Mouse (Mus musculus) heart, embryonic 13.5 days (tissue): ENCODE measurements around the gene Kcnn4. TPM values are rescaled to one million over a fixed set of nuclear protein-coding genes. Genes with fewer than 3 reads are reported as not detected.

Experiments used
- ATAC-seq: fragments of 200-750 bp; cut with Nextera tagmentation; 2 replicates; pipeline ENCODE4 v1.8.0; 2017; ENCODE audit warnings: moderate TSS enrichment; ENCODE audit not compliant: insufficient number of reproducible peaks, low FRiP score, low TSS enrichment; ENCODE audit errors: extremely low read depth
- H3K27ac ChIP-seq: fragments of 300-500 bp; sonication (generic); replicated peaks from 2 replicates; pipeline ENCODE4 v1.5.1; 2015; ENCODE audit warnings: moderate library complexity, mild to moderate bottlenecking, inconsistent platforms
- H3K27me3 ChIP-seq: fragments of 300-500 bp; sonication (generic); replicated peaks from 2 replicates; pipeline ENCODE4 v1.6.1; 2015; ENCODE audit warnings: mild to moderate bottlenecking, inconsistent platforms
- H3K36me3 ChIP-seq: fragments of 300-500 bp; sonication (generic); 2 replicates; pipeline ENCODE4 v1.6.1; 2015; ENCODE audit warnings: mild to moderate bottlenecking, inconsistent platforms
- H3K4me1 ChIP-seq: fragments of 300-500 bp; sonication (generic); 2 replicates; pipeline ENCODE4 v1.6.1; 2015; ENCODE audit warnings: inconsistent platforms
- H3K4me2 ChIP-seq: fragments of 300-500 bp; sonication (generic); 2 replicates; pipeline ENCODE4 v1.6.1; 2015; ENCODE audit warnings: inconsistent platforms, mild to moderate bottlenecking, moderate library complexity
- H3K4me3 ChIP-seq: fragments of 300-500 bp; sonication (generic); 2 replicates; pipeline ENCODE4 v1.5.1; 2015; ENCODE audit warnings: moderate library complexity, mild to moderate bottlenecking, inconsistent platforms
- H3K9ac ChIP-seq: fragments of 300-500 bp; sonication (generic); 2 replicates; pipeline ENCODE4 v1.6.1; 2015; ENCODE audit warnings: inconsistent platforms, mild to moderate bottlenecking, moderate library complexity
- H3K9me3 ChIP-seq: fragments of 300-500 bp; sonication (generic); 2 replicates; pipeline ENCODE4 v1.6.1; 2016; ENCODE audit warnings: inconsistent platforms
- whole genome bisulfite sequencing: fragments of 180-500 bp; shearing (Covaris S2); methylation state at CpG from one replicate; pipeline ENCODE4 v1.1.7; 2015; ENCODE audit warnings: mixed read lengths; 5-methylcytosine and 5-hydroxymethylcytosine counted together
- polyA plus RNA-seq: library from polyadenylated mRNA; unstranded; fragments of >200 nt; fragmentation: Nextera tagmentation; extraction: Ambion mirVana; gene quantifications from 2 replicates; pipeline ENCODE4 v1.2.1, GENCODE M21; 2015

The Kcnn4 gene
- 2.9 and 5.3 TPM in 2 replicates for polyA plus RNA-seq

GRCm38 (mm10) chr7:24369731-24370541 lies at the start of gene Kcnn4:
Gene Kcnn4 (plus strand): TSS chr7:24370263.
- Histone ChIP-seq H3K27ac (peak within 1 kb of the TSS; percentile 54), H3K9me3 (no peaks in the 10 kb centered on the region), H3K4me3 (peak within 1 kb of the TSS; percentile 40), H3K27me3 (peaks cover 16% of the 10 kb centered on the region; the same call in 1 of the 2 replicates), H3K9ac (peak within 1 kb of the TSS; percentile 70), H3K4me2 (peak within 1 kb of the TSS; percentile 59), H3K4me1 (peaks cover 22% of the 10 kb centered on the region), H3K36me3 (no peaks in the 10 kb centered on the region)
- whole genome bisulfite sequencing: 25% methylated on average over 23 of the region's 23 CpGs
- ATAC-seq: peak; percentile 22; the same call in 1 of the 2 replicates

GRCm38 (mm10) chr7:24322593-24322992 lies 47.5 kb upstream of the Kcnn4 start:
- no peak for ATAC-seq
- Histone ChIP-seq H3K4me3 (no peak overlapping the region), H3K4me1 (peaks cover 3% of the 10 kb centered on the region; the same call in 1 of the 2 replicates), H3K27me3 (peaks cover 46% of the 10 kb centered on the region), H3K4me2 (no peak overlapping the region), H3K36me3 (no peaks in the 10 kb centered on the region), H3K9ac (no peak overlapping the region), H3K27ac (no peak overlapping the region), H3K9me3 (peaks cover 13% of the 10 kb centered on the region; the same call in 1 of the 2 replicates)
- WGBS: 55% methylated on average over 4 of the region's 4 CpGs

GRCm38 (mm10) chr7:24325197-24325596 lies 44.9 kb upstream of the Kcnn4 start:
- Histone ChIP-seq H3K4me3 (peak overlapping the region; percentile 42; the same call in 1 of the 2 replicates), H3K27ac (no peak overlapping the region), H3K9ac (0 out of 2 replicates have a peak overlapping the region, but pooled peaks have one; percentile 67)

GRCm38 (mm10) chr7:24325675-24326128 lies 44.4 kb upstream of the Kcnn4 start:
- Histone ChIP-seq H3K4me1 (peaks cover 3% of the 10 kb centered on the region; the same call in 1 of the 2 replicates), H3K27ac (no peak overlapping the region), H3K4me3 (peak overlapping the region; percentile 42), H3K9me3 (peaks cover 13% of the 10 kb centered on the region; the same call in 1 of the 2 replicates), H3K36me3 (no peaks in the 10 kb centered on the region), H3K27me3 (peaks cover 35% of the 10 kb centered on the region), H3K9ac (peak overlapping the region; percentile 67), H3K4me2 (peak overlapping the region; percentile 69)
- 3% methylated on average over 13 of the region's 13 CpGs for WGBS
- ATAC-seq: no peak

More at GRCm38 (mm10) chr7:24325197-24325596, 44.9 kb upstream of the Kcnn4 start:
- H3K36me3 ChIP-seq: no peaks in the 10 kb centered on the region
- peaks cover 13% of the 10 kb centered on the region; the same call in 1 of the 2 replicates for H3K9me3 ChIP-seq
- H3K4me2 ChIP-seq: peak overlapping the region; percentile 69
- 85% methylated on average over 6 of the region's 6 CpGs for WGBS
- peaks cover 35% of the 10 kb centered on the region for H3K27me3 ChIP-seq
- ATAC-seq: no peak
- peaks cover 3% of the 10 kb centered on the region; the same call in 1 of the 2 replicates for H3K4me1 ChIP-seq

- H3K4me1 ChIP-seq: peaks cover 3% of the 10 kb centered on the region; the same call in 1 of the 2 replicates
- H3K4me2 ChIP-seq: peak overlapping the region; percentile 69
- no peak for ATAC-seq
- peaks cover 32% of the 10 kb centered on the region for H3K27me3 ChIP-seq
- peak overlapping the region; percentile 42 for H3K4me3 ChIP-seq
- H3K36me3 ChIP-seq: no peaks in the 10 kb centered on the region
- H3K27ac ChIP-seq: no peak overlapping the region
- 47% methylated on average over 20 of the region's 20 CpGs for WGBS
- H3K9ac ChIP-seq: peak overlapping the region; percentile 67
- H3K9me3 ChIP-seq: peaks cover 13% of the 10 kb centered on the region; the same call in 1 of the 2 replicates
These were observed 43.6 kb upstream of the Kcnn4 start for GRCm38 (mm10) chr7:24326273-24327135.

GRCm38 (mm10) chr7:24327281-24327975 lies 42.6 kb upstream of the Kcnn4 start:
- ATAC-seq: no peak

GRCm38 (mm10) chr7:24333304-24333986 lies 36.6 kb upstream of the Kcnn4 start, which contains the start of gene Tescl:
Gene Tescl (minus strand): TSS chr7:24333936.
- H3K27me3 ChIP-seq: peaks cover 44% of the 10 kb centered on the region
- no peak within 1 kb of the TSS for H3K27ac ChIP-seq
- H3K36me3 ChIP-seq: no peaks in the 10 kb centered on the region
- WGBS: 30% methylated on average over 49 of the region's 49 CpGs
- peaks cover 3% of the 10 kb centered on the region; the same call in 1 of the 2 replicates for H3K9me3 ChIP-seq
- no peak for ATAC-seq
- peak within 1 kb of the TSS; percentile 46 for H3K4me2 ChIP-seq
- H3K9ac ChIP-seq: no peak within 1 kb of the TSS
- no peaks in the 10 kb centered on the region for H3K4me1 ChIP-seq
- H3K4me3 ChIP-seq: peak within 1 kb of the TSS; percentile 26

More at GRCm38 (mm10) chr7:24327281-24327975, 42.6 kb upstream of the Kcnn4 start:
- peaks cover 33% of the 10 kb centered on the region for H3K27me3 ChIP-seq
- H3K4me3 ChIP-seq: no peak overlapping the region
- H3K27ac ChIP-seq: no peak overlapping the region
- no peak overlapping the region for H3K9ac ChIP-seq
- peaks cover 13% of the 10 kb centered on the region; the same call in 1 of the 2 replicates for H3K9me3 ChIP-seq
- H3K36me3 ChIP-seq: no peaks in the 10 kb centered on the region
- no peak overlapping the region for H3K4me2 ChIP-seq
- peaks cover 3% of the 10 kb centered on the region; the same call in 1 of the 2 replicates for H3K4me1 ChIP-seq
- WGBS: 73% methylated on average over 14 of the region's 14 CpGs

GRCm38 (mm10) chr7:24335699-24336309 lies 34.3 kb upstream of the Kcnn4 start:
- H3K4me2 ChIP-seq: no peak overlapping the region
- no peaks in the 10 kb centered on the region for H3K4me1 ChIP-seq
- no peak overlapping the region for H3K4me3 ChIP-seq
- H3K27me3 ChIP-seq: peaks cover 38% of the 10 kb centered on the region
- H3K9me3 ChIP-seq: peaks cover 3% of the 10 kb centered on the region; the same call in 1 of the 2 replicates
- 8% methylated on average over 5 of the region's 5 CpGs for WGBS
- H3K36me3 ChIP-seq: no peaks in the 10 kb centered on the region
- no peak overlapping the region for H3K9ac ChIP-seq
- no peak overlapping the region for H3K27ac ChIP-seq
- ATAC-seq: no peak

GRCm38 (mm10) chr7:24338241-24338640 lies 31.8 kb upstream of the Kcnn4 start:
- no peak overlapping the region for H3K27ac ChIP-seq
- no peaks in the 10 kb centered on the region for H3K4me1 ChIP-seq
- no peaks in the 10 kb centered on the region; the same call in 1 of the 2 replicates for H3K9me3 ChIP-seq
- H3K4me3 ChIP-seq: no peak overlapping the region
- no peak for ATAC-seq
- peaks cover 24% of the 10 kb centered on the region for H3K27me3 ChIP-seq
- H3K36me3 ChIP-seq: no peaks in the 10 kb centered on the region
- H3K9ac ChIP-seq: no peak overlapping the region
- H3K4me2 ChIP-seq: no peak overlapping the region
- 33% methylated on average over 2 of the region's 2 CpGs for WGBS
